Mouse (Mus musculus): Measurements from ENCODE around the gene Rps3a1. TPM values are rescaled to one million over a fixed set of nuclear protein-coding genes. Genes with fewer than 3 reads are reported as not detected.

Gene Rps3a1
- total and polyA plus RNA-seq, 3 experiments: 80.9 to 886 (median 470) TPM

DNA sequence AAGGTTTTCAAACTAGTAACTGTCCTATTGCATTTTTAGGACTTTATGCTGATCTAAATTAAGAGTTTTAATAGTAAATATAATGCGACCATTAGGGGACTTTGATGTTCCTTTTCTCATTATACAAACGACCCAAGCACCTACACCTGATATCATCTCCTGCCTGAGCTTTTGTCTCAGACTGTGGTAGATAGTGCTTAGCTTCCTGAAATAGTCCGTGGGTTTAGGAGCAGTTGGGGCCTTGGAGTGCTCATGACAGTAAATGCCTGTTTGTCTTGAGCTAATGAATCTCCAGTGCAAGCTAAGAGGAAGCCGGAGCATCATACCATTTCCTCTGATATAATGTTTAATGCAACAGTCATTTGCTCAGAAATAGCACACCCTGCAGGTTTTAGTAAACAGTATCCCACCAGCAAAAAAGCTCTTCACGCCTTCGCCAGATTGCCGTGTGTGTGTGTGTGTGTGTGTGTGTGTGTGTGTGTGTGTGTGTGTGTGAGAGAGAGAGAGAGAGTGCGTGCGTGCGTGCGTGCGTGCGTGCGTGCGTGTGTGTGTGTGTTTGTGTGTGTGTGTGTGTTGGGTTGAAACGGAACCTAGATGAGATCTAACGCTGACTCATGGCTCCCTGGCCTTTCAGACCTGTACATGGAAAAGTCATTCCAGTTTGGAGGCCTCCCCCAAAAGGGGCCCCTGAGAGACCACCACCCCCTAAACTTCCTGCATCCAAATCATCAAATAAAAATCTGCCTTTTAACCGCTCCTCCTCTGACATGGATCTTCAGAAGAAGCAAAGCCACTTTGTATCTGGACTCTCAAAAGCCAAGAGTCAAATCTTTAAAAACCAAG, 38.8 kb downstream of the Rps3a1 start:
- no peak for TF ChIP-seq GATA1 (IDR thresholded peaks at IDR 0.05; ENCODE audit: borderline replicate concordance, low read length)
- no peak for TF ChIP-seq GATA2 (IDR thresholded peaks at IDR 0.05; ENCODE audit: borderline replicate concordance, low read depth, low read length)
- no peak for TF ChIP-seq CTCF (IDR thresholded peaks at IDR 0.05; ENCODE audit: low read depth, low read length)
- no peak for TF ChIP-seq TAL1 (conservative IDR thresholded peaks at IDR 0.05; ENCODE audit: low read depth, low read length)
- no peak for TF ChIP-seq POLR2AphosphoS5 (IDR thresholded peaks at IDR 0.05; ENCODE audit: insufficient replicate concordance, low read depth, low read length)
- 0 out of 2 replicates have a peak, but pooled peaks have one; percentile 22 for ATAC-seq (ENCODE audit: extremely low read depth, insufficient number of reproducible peaks, low FRiP score, poor library complexity, severe bottlenecking)
- H3K4me3 ChIP-seq (ENCODE audit: low read depth, low read length): no peak overlapping the region
- no peak for DNase-seq (ENCODE audit: low spot score)
- no peaks in the 10 kb centered on the region for H3K36me3 ChIP-seq (replicated peaks)
- peaks cover 3% of the 10 kb centered on the region; the same call in 1 of the 2 replicates for H3K9me3 ChIP-seq (replicated peaks)
- H3K27me3 ChIP-seq (ENCODE audit: insufficient read depth, low read length): no peaks in the 10 kb centered on the region
- peaks cover 9% of the 10 kb centered on the region for H3K4me1 ChIP-seq (ENCODE audit: insufficient read depth, low read depth, low read length)

DNA sequence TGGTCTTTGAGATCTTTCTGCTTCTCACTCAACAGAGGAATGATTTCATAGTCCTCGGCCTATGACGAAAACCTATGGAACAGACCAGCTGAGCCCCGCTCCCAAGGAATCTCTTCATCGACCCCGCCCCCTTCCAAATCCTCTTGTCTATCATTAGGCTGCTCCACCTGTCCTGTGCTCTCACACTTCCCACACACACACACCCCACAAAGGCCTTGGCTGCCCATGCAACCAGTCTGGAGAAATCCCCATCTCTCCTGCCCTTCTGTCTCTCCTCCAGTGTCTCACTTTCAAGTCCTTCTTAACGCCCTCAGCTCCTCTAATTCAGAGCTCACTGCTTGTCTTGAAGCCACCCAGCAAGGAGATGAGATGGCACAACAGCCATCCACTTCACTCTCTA, 40.5 kb downstream of the Rps3a1 start:
- DNase-seq (ENCODE audit: low spot score) (no peak), ATAC-seq (ENCODE audit: extremely low read depth, insufficient number of reproducible peaks, low FRiP score, poor library complexity, severe bottlenecking) (no peak)
- Histone ChIP-seq H3K36me3 (replicated peaks) (no peaks in the 10 kb centered on the region), H3K4me3 (ENCODE audit: low read depth, low read length) (no peak overlapping the region), H3K9me3 (replicated peaks) (no peaks in the 10 kb centered on the region), H3K27me3 (ENCODE audit: insufficient read depth, low read length) (no peaks in the 10 kb centered on the region), H3K4me1 (ENCODE audit: insufficient read depth, low read depth, low read length) (peaks cover 8% of the 10 kb centered on the region; the same call in 1 of the 2 replicates)
- TF ChIP-seq CTCF (IDR thresholded peaks at IDR 0.05; ENCODE audit: low read depth, low read length) (no peak), TAL1 (conservative IDR thresholded peaks at IDR 0.05; ENCODE audit: low read depth, low read length) (no peak), GATA1 (IDR thresholded peaks at IDR 0.05; ENCODE audit: borderline replicate concordance, low read length) (no peak), GATA2 (IDR thresholded peaks at IDR 0.05; ENCODE audit: borderline replicate concordance, low read depth, low read length) (no peak), POLR2AphosphoS5 (IDR thresholded peaks at IDR 0.05; ENCODE audit: insufficient replicate concordance, low read depth, low read length) (no peak)

DNA sequence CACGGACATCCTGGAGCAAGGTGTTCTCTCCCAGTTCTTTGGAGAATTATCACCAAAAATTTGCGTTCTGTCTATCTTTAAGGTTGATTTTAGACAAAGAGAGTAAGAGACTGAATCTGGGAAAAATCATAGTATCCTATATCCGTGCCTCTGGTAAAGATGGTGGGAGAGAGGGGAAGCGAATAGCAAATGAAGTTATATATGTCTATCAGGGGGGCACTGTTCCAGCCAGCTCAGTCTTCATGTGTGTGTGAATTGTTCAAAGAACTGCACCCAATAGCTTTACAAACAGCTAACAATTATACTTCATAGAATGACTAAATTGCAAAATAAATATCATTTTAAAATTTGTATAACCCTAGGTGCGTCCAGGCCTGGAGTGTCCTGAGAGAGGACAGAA, 48.6 kb downstream of the Rps3a1 start:
- DNase-seq (ENCODE audit: low spot score): no peak
- Histone ChIP-seq H3K9me3 (replicated peaks) (no peaks in the 10 kb centered on the region), H3K36me3 (replicated peaks) (no peaks in the 10 kb centered on the region), H3K4me1 (ENCODE audit: insufficient read depth, low read depth, low read length) (no peaks in the 10 kb centered on the region), H3K4me3 (ENCODE audit: low read depth, low read length) (no peak overlapping the region), H3K27me3 (ENCODE audit: insufficient read depth, low read length) (peaks cover 8% of the 10 kb centered on the region; the same call in 1 of the 2 replicates)
- TF ChIP-seq POLR2AphosphoS5 (IDR thresholded peaks at IDR 0.05; ENCODE audit: insufficient replicate concordance, low read depth, low read length) (no peak), CTCF (IDR thresholded peaks at IDR 0.05; ENCODE audit: low read depth, low read length) (no peak), TAL1 (conservative IDR thresholded peaks at IDR 0.05; ENCODE audit: low read depth, low read length) (no peak)
- no peak for ATAC-seq (ENCODE audit: extremely low read depth, insufficient number of reproducible peaks, low FRiP score, poor library complexity, severe bottlenecking)

DNA sequence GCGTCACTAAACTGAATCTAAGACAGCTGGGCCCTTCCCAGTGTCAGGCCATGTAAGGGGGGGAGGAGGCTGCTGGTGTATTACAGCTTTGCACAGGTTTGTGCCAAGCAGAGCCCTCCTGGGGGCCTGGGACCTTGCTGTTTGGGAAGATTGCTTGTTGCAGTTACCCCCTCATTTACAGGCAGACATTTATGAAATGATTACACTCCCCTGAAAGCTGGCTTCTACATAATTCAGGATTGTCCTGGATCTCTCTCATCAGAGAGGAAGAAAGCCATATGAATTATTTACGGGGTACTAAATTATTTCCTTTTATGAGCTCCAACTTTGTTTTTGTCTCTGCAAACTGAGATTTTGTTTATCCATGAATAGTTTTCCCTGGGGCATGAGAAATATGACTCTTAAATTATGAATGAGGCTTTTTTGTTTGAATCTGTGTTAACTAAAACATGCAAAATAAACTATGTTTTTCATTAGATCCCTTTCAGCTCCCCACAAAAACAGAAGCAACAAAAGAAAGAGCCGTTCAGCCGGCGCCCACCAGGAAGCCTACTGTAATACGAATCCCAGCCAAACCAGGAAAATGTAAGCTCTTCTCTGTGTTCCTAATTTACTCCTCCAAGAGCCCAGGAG, 49.2 kb downstream of the Rps3a1 start:
- Histone ChIP-seq H3K9me3 (replicated peaks) (no peaks in the 10 kb centered on the region), H3K4me1 (ENCODE audit: insufficient read depth, low read depth, low read length) (no peaks in the 10 kb centered on the region), H3K27me3 (ENCODE audit: insufficient read depth, low read length) (peaks cover 8% of the 10 kb centered on the region; the same call in 1 of the 2 replicates), H3K36me3 (replicated peaks) (no peaks in the 10 kb centered on the region), H3K4me3 (ENCODE audit: low read depth, low read length) (no peak overlapping the region)
- no peak for DNase-seq (ENCODE audit: low spot score)
- ATAC-seq (ENCODE audit: extremely low read depth, insufficient number of reproducible peaks, low FRiP score, poor library complexity, severe bottlenecking): no peak
- TF ChIP-seq GATA1 (IDR thresholded peaks at IDR 0.05; ENCODE audit: borderline replicate concordance, low read length): no peak
- no peak for TF ChIP-seq TAL1 (conservative IDR thresholded peaks at IDR 0.05; ENCODE audit: low read depth, low read length)
- TF ChIP-seq CTCF (IDR thresholded peaks at IDR 0.05; ENCODE audit: low read depth, low read length): no peak
- TF ChIP-seq GATA2 (IDR thresholded peaks at IDR 0.05; ENCODE audit: borderline replicate concordance, low read depth, low read length): no peak
- TF ChIP-seq POLR2AphosphoS5 (IDR thresholded peaks at IDR 0.05; ENCODE audit: insufficient replicate concordance, low read depth, low read length): no peak

Other genes starting within 250 kb of the Rps3a1 start
- gene Sh3d19, start 171.6 kb downstream of the Rps3a1 start, total RNA-seq (2014; fragmentation: Nextera tagmentation): 1.2 and 1.7 TPM in 2 replicates
- 0.49 and 0.64 TPM in 2 replicates for gene Sh3d19, start 171.6 kb downstream of the Rps3a1 start, total RNA-seq (2017)
- gene Sh3d19, start 171.6 kb downstream of the Rps3a1 start, polyA plus RNA-seq (2012): 0.02 and 0.09 TPM in 2 replicates
- not detected in 2 replicates for gene Prss48, start 140.2 kb downstream of the Rps3a1 start, total RNA-seq (2014; fragmentation: Nextera tagmentation)
- not detected in 2 replicates for gene Prss48, start 140.2 kb downstream of the Rps3a1 start, total RNA-seq (2017)
- gene Prss48, start 140.2 kb downstream of the Rps3a1 start, polyA plus RNA-seq (2012): not detected in 2 replicates
- 34.4 TPM in 2 replicates for gene Lrba, start 82.0 kb upstream of the Rps3a1 start, total RNA-seq (2014; fragmentation: Nextera tagmentation)
- gene Lrba, start 82.0 kb upstream of the Rps3a1 start, total RNA-seq (2017): 27.2 and 30.4 TPM in 2 replicates
- 6.1 and 6.2 TPM in 2 replicates for gene Lrba, start 82.0 kb upstream of the Rps3a1 start, polyA plus RNA-seq (2012)

Data from G1E (cell line).